Mouse (Mus musculus) ES-E14 (cell line): Measurements from ENCODE around the gene Bach2. TPM values are rescaled to one million over a fixed set of nuclear protein-coding genes. Genes with fewer than 3 reads are reported as not detected.

Experiments used
- DNase-seq: peaks from one replicate; pipeline ENCODE4 v3.0.0-alpha.2; 2013; ENCODE audit warnings: low read depth, low spot score
- H3K27ac ChIP-seq: 2 replicates; pipeline ENCODE4 v1.5.1; 2012; ENCODE audit warnings: low read depth, mild to moderate bottlenecking, low read length, moderate library complexity, mixed read lengths; ENCODE audit not compliant: poor library complexity, insufficient read depth, severe bottlenecking
- H3K36me3 ChIP-seq: 2 replicates; pipeline ENCODE4 v1.6.1; 2012; ENCODE audit warnings: mild to moderate bottlenecking, low read length, moderate library complexity, mixed read lengths; ENCODE audit not compliant: control insufficient read depth, poor library complexity, insufficient read depth, severe bottlenecking
- H3K4me1 ChIP-seq, 2 experiments: fragments of 150-350 bp in 1 of 2; sonication (generic) in 1 of 2; 2 replicates each; pipeline ENCODE4 v1.6.1; 2012; ENCODE audit warnings: low read length in 2 of 2, mild to moderate bottlenecking in 1 of 2, mixed read lengths in 1 of 2; ENCODE audit not compliant: control insufficient read depth in 2 of 2, insufficient read depth in 2 of 2, poor library complexity in 1 of 2
- H3K4me3 ChIP-seq, 2 experiments: fragments of 150-350 bp in 1 of 2; sonication (generic) in 1 of 2; 2 replicates each; pipeline ENCODE4 v1.5.1; 2012; ENCODE audit warnings: low read length in 2 of 2, low read depth in 1 of 2, mild to moderate bottlenecking in 1 of 2, mixed read lengths in 1 of 2; ENCODE audit not compliant: insufficient read depth in 1 of 2, poor library complexity in 1 of 2, severe bottlenecking in 1 of 2
- H3K9ac ChIP-seq: 2 replicates; pipeline ENCODE4 v1.6.1; 2012; ENCODE audit warnings: low read depth, mild to moderate bottlenecking, low read length, mixed read lengths; ENCODE audit not compliant: poor library complexity, insufficient read depth, severe bottlenecking
- H3K9me3 ChIP-seq: fragments of 150-350 bp; sonication (generic); 2 replicates; pipeline ENCODE4 v1.6.1; 2012; ENCODE audit warnings: low read depth, mild to moderate bottlenecking, low read length; ENCODE audit not compliant: control insufficient read depth, insufficient read depth
- CHD2 ChIP-seq: IDR thresholded peaks from 2 replicates; pipeline ENCODE4 v1.6.1; 2014; ENCODE audit warnings: mild to moderate bottlenecking, low read depth, low read length, inconsistent platforms
- HCFC1 ChIP-seq: IDR thresholded peaks from 2 replicates; pipeline ENCODE4 v1.6.1; 2012; ENCODE audit warnings: low read length, inconsistent platforms, borderline replicate concordance; ENCODE audit not compliant: insufficient read depth
- MAFK ChIP-seq: IDR thresholded peaks from 2 replicates; pipeline ENCODE4 v1.6.1; 2014; ENCODE audit warnings: mild to moderate bottlenecking, low read depth, low read length, inconsistent platforms; ENCODE audit not compliant: insufficient read depth
- ZC3H11A ChIP-seq: IDR thresholded peaks from 2 replicates; pipeline ENCODE4 v1.6.1; 2012; ENCODE audit warnings: low read depth, mild to moderate bottlenecking, inconsistent platforms, low read length, borderline replicate concordance
- ZNF384 ChIP-seq: IDR thresholded peaks from 2 replicates; pipeline ENCODE4 v1.6.1; 2012; ENCODE audit warnings: low read depth, low read length, inconsistent platforms
- in situ Hi-C, 2 experiments: fragments of 600-800 bp; cut with MboI; formaldehyde crosslinking; loops; one replicate each; pipeline ENCODE4 v1.15.1; 2025; ENCODE audit warnings: low sequenced_read_pairs in 2 of 2, inconsistent platforms in 1 of 2; ENCODE audit not compliant: unreplicated experiment in 2 of 2
- total RNA-seq: library from RNA; depleted of rRNA; stranded (reverse); fragments of 300-350 nt; gene quantifications from 2 replicates; pipeline ENCODE4 v1.2.3, GENCODE M21; 2012

Bach2 gene
- total RNA-seq, 1 experiment, result 3.3 TPM

- H3K27ac ChIP-seq, result no peak overlapping the region
- 0 out of 4 replicates have a peak overlapping the region, but pooled peaks of 1 of the 2 experiments have one; percentile 35 for H3K4me3 ChIP-seq
- H3K4me1 ChIP-seq, result no peaks in the 10 kb centered on the region
- TF ChIP-seq ZC3H11A, result no peak
- H3K36me3 ChIP-seq, result no peaks in the 10 kb centered on the region
- DNase-seq, result peak; percentile 50
- no peak overlapping the region for H3K9ac ChIP-seq
- in situ Hi-C loops, result no loop called here
- no peaks in the 10 kb centered on the region for H3K9me3 ChIP-seq
Observed at GRCm38 (mm10) chr4:32601135-32601534, 362.5 kb downstream of the Bach2 start.

- TF ChIP-seq CHD2 (no peak), ZNF384 (no peak), MAFK (no peak), ZC3H11A (no peak), HCFC1 (no peak)
- in situ Hi-C loops, result no loop called here
- Histone ChIP-seq H3K36me3 (no peaks in the 10 kb centered on the region), H3K4me1 (no peaks in the 10 kb centered on the region), H3K9ac (no peak within 1 kb of the TSS), H3K9me3 (no peaks in the 10 kb centered on the region), H3K4me3 (no peak within 1 kb of the TSS), H3K27ac (no peak within 1 kb of the TSS)
- no peak for DNase-seq
Observed at GRCm38 (mm10) chr4:32602660-32603059, 364.1 kb downstream of the Bach2 start, which contains the start of gene Gja10. Gene Gja10 (minus strand): TSS chr4:32602760.

DNA sequence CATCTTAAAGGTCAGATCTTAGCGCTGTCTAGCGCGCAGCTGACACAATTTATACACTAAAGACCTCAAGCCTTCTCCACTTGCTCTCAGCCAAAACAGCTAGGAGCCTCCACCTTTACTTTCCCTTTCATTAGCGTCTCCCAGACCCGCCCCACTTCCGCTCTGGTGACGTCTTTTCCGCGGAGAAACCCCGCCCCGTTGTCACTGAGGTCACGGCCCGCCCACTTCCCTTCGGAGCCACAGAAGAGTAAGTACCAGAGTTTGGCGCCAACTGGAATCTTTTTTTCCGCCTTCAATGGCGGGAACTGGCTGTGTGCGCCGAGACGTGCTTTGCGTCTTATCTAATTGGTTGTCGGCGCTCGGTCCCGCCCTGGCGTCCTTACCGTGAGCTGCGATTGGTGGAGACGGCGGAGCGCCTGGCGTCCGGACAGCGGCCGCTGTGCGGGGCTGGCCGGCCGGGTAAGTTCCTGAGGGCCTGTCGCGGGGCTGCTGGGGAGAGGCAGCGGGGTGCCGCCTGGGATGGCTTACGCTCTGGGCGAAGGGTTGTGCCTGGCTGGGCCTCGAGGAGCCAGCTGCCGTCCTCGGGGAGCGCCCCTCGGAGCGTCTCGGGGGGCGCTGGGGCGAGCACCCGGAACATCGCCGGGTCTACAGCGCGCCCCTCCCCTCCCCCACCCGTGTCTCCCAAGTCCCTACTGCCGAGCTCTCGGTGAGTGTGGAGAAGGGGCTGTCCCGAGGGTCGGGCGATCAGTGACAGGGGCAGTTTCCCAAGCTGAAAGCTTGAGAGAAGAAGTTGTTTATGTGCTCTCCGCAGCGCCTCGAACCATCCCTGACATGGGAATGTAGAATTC, 376.7 kb downstream of the Bach2 start, which contains the start of gene Casp8ap2:
Gene Casp8ap2 (plus strand): TSS at position 418 of the 848 bp plus-strand sequence.
- H3K27ac ChIP-seq, result peak within 1 kb of the TSS; percentile 83
- no peaks in the 10 kb centered on the region for H3K9me3 ChIP-seq
- H3K4me1 ChIP-seq, result 0 out of 4 replicates have a peak, but pooled peaks cover 0 to 3% of the 10 kb centered on the region in 2 experiments
- H3K9ac ChIP-seq, result peak within 1 kb of the TSS; percentile 98
- DNase-seq, result peak; percentile 98
- in situ Hi-C loops, result no loop called here
- peaks cover 4% of the 10 kb centered on the region; the same call in 1 of the 2 replicates for H3K36me3 ChIP-seq
- peak within 1 kb of the TSS; percentile 97 to 98 for H3K4me3 ChIP-seq
- TF ChIP-seq MAFK (no peak), ZC3H11A (no peak), CHD2 (peak; percentile 51; the same call in 1 of the 2 replicates), ZNF384 (peak; percentile 79), HCFC1 (0 out of 2 replicates have a peak, but pooled peaks have one; percentile 27)

- H3K4me1 ChIP-seq, result no peaks in the 10 kb centered on the region
- TF ChIP-seq CHD2 (no peak), ZC3H11A (no peak), ZNF384 (no peak), HCFC1 (no peak), MAFK (no peak)
- H3K9me3 ChIP-seq, result no peaks in the 10 kb centered on the region
- no peak for DNase-seq
- H3K36me3 ChIP-seq, result peaks cover 4% of the 10 kb centered on the region; the same call in 1 of the 2 replicates
- H3K27ac ChIP-seq, result no peak overlapping the region
- in situ Hi-C loops, result no loop called here
- H3K4me3 ChIP-seq, result no peak overlapping the region
- no peak overlapping the region for H3K9ac ChIP-seq
Observed at GRCm38 (mm10) chr4:32621637-32622036, 383.0 kb downstream of the Bach2 start.
